Mouse (Mus musculus): ENCODE measurements around the gene Gm28308.

Gm28308 gene

GRCm38 (mm10) chr6:52219234-52219942, 6.2 kb upstream of the Gm28308 start:
- DNase-seq (ENCODE audit: low read depth, low spot score) = no peak

- no peak for DNase-seq (ENCODE audit: low read depth, low spot score)
Observed at GRCm38 (mm10) chr6:52218643-52219215, 5.6 kb upstream of the Gm28308 start.

GRCm38 (mm10) chr6:52217895-52218642, 4.9 kb upstream of the Gm28308 start:
- peak; percentile 65 for DNase-seq (ENCODE audit: low read depth, low spot score)

- DNase-seq (ENCODE audit: low read depth, low spot score) = peak; percentile 87
Observed at GRCm38 (mm10) chr6:52217459-52217768, 4.3 kb upstream of the Gm28308 start.

- peak; percentile 67 for DNase-seq (ENCODE audit: low read depth, low spot score)
Observed at GRCm38 (mm10) chr6:52216691-52217458, 3.7 kb upstream of the Gm28308 start.

GRCm38 (mm10) chr6:52215771-52216535, 2.8 kb upstream of the Gm28308 start:
- peak; percentile 66 for DNase-seq (ENCODE audit: low read depth, low spot score)

GRCm38 (mm10) chr6:52215070-52215469, 1.9 kb upstream of the Gm28308 start:
- peak; percentile 5 for DNase-seq (ENCODE audit: low read depth, low spot score)

GRCm38 (mm10) chr6:52214271-52214670, 1.1 kb upstream of the Gm28308 start:
- DNase-seq (ENCODE audit: low read depth, low spot score) = no peak

GRCm38 (mm10) chr6:52212556-52213118, 502 bp downstream of the Gm28308 start:
- DNase-seq (ENCODE audit: low read depth, low spot score) = no peak

GRCm38 (mm10) chr6:52211961-52212360, 1.2 kb downstream of the Gm28308 start:
- DNase-seq (ENCODE audit: low read depth, low spot score) = no peak

GRCm38 (mm10) chr6:52211170-52211935, 1.8 kb downstream of the Gm28308 start:
- DNase-seq (ENCODE audit: low read depth, low spot score) = peak; percentile 91

GRCm38 (mm10) chr6:52209685-52210046, 3.5 kb downstream of the Gm28308 start:
- no peak for DNase-seq (ENCODE audit: low read depth, low spot score)

- DNase-seq (ENCODE audit: low read depth, low spot score) = peak; percentile 33
Observed at GRCm38 (mm10) chr6:52208868-52209684, 4.1 kb downstream of the Gm28308 start.

- DNase-seq (ENCODE audit: low read depth, low spot score) = peak; percentile 58
Observed at GRCm38 (mm10) chr6:52208072-52208867, 4.9 kb downstream of the Gm28308 start, which contains the start of gene Hoxa6. Gene Hoxa6, minus strand, starts transcription at chr6:52208722.

- no peak for DNase-seq (ENCODE audit: low read depth, low spot score)
Observed at GRCm38 (mm10) chr6:52207684-52207976, 5.5 kb downstream of the Gm28308 start.

GRCm38 (mm10) chr6:52206882-52207683, 6.1 kb downstream of the Gm28308 start:
- peak; percentile 17 for DNase-seq (ENCODE audit: low read depth, low spot score)

- peak; percentile 62 for DNase-seq (ENCODE audit: low read depth, low spot score)
Observed at GRCm38 (mm10) chr6:52205638-52206621, 7.2 kb downstream of the Gm28308 start.

All from ZHBTc4 (cell line).